Mouse (Mus musculus) G1E (cell line): ENCODE results near the gene Sphk2. TPM values are rescaled to one million over a fixed set of nuclear protein-coding genes. Genes with fewer than 3 reads are reported as not detected.

Source experiments
- ATAC-seq: 2 replicates; pipeline ENCODE4 v1.8.0; 2016; ENCODE audit warnings: mild to moderate bottlenecking; ENCODE audit not compliant: insufficient number of reproducible peaks, poor library complexity, low FRiP score, severe bottlenecking; ENCODE audit errors: extremely low read depth
- DNase-seq: peaks from one replicate; pipeline ENCODE4 v3.0.0; 2012; ENCODE audit warnings: low spot score
- H3K27me3 ChIP-seq: 2 replicates; pipeline ENCODE4 v1.6.1; 2012; ENCODE audit warnings: mild to moderate bottlenecking, low read length, inconsistent platforms; ENCODE audit not compliant: insufficient read depth
- H3K36me3 ChIP-seq: replicated peaks from 2 replicates; pipeline ENCODE3; 2012; ENCODE audit warnings: mild to moderate bottlenecking, inconsistent platforms
- H3K4me1 ChIP-seq: 2 replicates; pipeline ENCODE4 v1.6.1; 2012; ENCODE audit warnings: low read depth, low read length, inconsistent platforms, mixed read lengths; ENCODE audit not compliant: insufficient read depth
- H3K4me3 ChIP-seq: 2 replicates; pipeline ENCODE4 v1.5.1; 2012; ENCODE audit warnings: low read depth, mild to moderate bottlenecking, inconsistent platforms, low read length, moderate library complexity, mixed read lengths
- H3K9me3 ChIP-seq: replicated peaks from 2 replicates; pipeline ENCODE4 v1.6.1; 2012; ENCODE audit warnings: inconsistent platforms
- CTCF ChIP-seq: IDR thresholded peaks from 2 replicates; pipeline ENCODE4 v1.5.1; 2012; ENCODE audit warnings: low read depth, low read length, inconsistent platforms, mixed read lengths
- GATA1 ChIP-seq: IDR thresholded peaks from 2 replicates; pipeline ENCODE4 v1.6.1; 2012; ENCODE audit warnings: borderline replicate concordance, low read length, inconsistent platforms, mixed read lengths
- GATA2 ChIP-seq: IDR thresholded peaks from 2 replicates; pipeline ENCODE4 v1.6.1; 2012; ENCODE audit warnings: low read depth, low read length, inconsistent platforms, borderline replicate concordance
- POLR2AphosphoS5 ChIP-seq: IDR thresholded peaks from 2 replicates; pipeline ENCODE4 v1.6.1; 2012; ENCODE audit warnings: low read depth, low read length, inconsistent platforms; ENCODE audit not compliant: insufficient replicate concordance
- TAL1 ChIP-seq: conservative IDR thresholded peaks from 2 replicates; pipeline ENCODE4 v1.6.1; 2012; ENCODE audit warnings: low read depth, low read length, inconsistent platforms, mixed read lengths
- polyA plus RNA-seq: library from polyadenylated mRNA; stranded (reverse); fragments of >175 nt; gene quantifications from 2 replicates; pipeline ENCODE4 v1.2.3, GENCODE M21; 2012
- total RNA-seq, 2 experiments: library from RNA; stranded (forward) in 1 of 2; stranded (reverse) in 1 of 2; fragments of 200-1000 nt in 1 of 2; fragments of >200 nt in 1 of 2; fragmentation: Nextera tagmentation in 1 of 2; gene quantifications; 2 replicates each; pipeline ENCODE4 v1.2.3; 2014 to 2017

Sphk2 gene
- total and polyA plus RNA-seq, 3 experiments = 9.3 to 96.0 (median 21.4) TPM

DNA sequence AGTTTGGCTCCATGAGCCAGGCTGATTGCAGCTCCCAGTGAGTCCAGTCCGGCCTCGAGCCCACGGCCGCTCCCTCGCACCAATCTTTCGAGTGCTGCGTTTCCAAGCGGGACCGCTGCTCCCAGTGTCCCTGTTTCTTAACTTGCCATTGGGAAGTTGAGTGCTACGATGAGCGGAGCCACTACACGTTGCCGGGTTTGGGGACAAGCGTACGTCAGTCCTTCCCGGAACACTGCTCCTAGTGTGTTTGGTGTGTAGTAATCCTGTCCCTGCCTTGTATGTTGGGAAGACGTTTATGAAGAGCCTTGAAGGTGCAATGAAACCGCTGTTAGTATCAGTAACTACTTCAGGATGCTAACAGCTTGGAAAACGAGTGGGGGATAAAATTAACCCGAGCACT lies 529 bp upstream of the Sphk2 start:
- H3K9me3 ChIP-seq = no peaks in the 10 kb centered on the region
- TF ChIP-seq POLR2AphosphoS5 (no peak), CTCF (no peak), GATA1 (no peak), TAL1 (no peak), GATA2 (no peak)
- no peak for ATAC-seq
- DNase-seq = no peak
- H3K4me1 ChIP-seq = peaks cover 77% of the 10 kb centered on the region
- H3K36me3 ChIP-seq = peaks cover 76% of the 10 kb centered on the region
- H3K4me3 ChIP-seq = peak overlapping the region; percentile 77
- H3K27me3 ChIP-seq = no peaks in the 10 kb centered on the region

DNA sequence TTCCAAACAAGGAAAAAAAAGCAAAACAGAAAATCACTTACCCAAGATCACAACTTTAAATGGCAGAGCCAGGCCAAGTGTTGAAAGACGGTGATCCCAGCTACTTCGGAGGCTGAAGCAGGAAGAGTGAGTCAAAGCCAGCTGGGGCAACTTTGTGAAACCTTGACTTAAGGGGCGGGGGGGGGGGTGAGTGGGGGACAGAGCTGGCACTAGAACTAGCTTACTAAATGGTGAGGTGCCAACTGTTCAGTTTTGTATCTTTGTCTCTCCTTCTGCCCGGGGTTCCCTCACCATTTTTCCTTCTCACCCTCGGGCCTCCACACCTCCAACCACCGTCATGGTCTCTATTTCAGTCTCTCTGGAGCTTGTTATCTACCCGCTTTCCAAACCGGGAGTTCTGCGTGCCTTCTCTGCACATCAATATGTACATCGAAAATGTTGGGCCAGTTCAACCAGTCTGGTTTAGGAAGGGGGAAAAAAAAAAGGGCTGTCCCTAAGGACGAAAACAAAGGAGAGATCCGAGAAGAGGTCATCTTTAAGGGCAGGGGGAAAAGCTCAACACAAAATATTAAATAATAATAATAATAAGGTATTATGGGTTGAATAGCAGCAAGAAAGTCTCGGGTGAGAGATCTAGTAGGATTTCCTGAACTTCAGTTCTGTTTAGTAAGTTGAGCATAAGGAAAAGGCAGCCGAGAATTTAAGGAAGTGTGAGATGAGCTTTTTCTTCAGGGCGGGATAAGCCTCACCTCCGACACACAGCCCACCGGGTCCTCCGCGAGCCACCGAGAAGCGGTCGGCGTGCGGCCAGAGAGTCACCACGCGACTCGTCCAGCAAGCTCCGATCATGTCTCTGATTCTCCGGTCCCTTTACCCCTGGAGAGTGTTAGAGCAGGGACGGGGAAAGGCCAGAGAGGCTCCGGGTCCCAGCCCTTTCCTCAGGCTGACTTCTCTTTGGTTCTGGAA lies 567 bp downstream of the Sphk2 start:
- H3K4me3 ChIP-seq = peak overlapping the region; percentile 77
- DNase-seq = no peak
- H3K36me3 ChIP-seq = peaks cover 76% of the 10 kb centered on the region
- H3K27me3 ChIP-seq = no peaks in the 10 kb centered on the region
- H3K9me3 ChIP-seq = no peaks in the 10 kb centered on the region
- ATAC-seq = no peak
- peaks cover 74% of the 10 kb centered on the region for H3K4me1 ChIP-seq
- no peak for TF ChIP-seq TAL1
- TF ChIP-seq GATA2 = no peak

DNA sequence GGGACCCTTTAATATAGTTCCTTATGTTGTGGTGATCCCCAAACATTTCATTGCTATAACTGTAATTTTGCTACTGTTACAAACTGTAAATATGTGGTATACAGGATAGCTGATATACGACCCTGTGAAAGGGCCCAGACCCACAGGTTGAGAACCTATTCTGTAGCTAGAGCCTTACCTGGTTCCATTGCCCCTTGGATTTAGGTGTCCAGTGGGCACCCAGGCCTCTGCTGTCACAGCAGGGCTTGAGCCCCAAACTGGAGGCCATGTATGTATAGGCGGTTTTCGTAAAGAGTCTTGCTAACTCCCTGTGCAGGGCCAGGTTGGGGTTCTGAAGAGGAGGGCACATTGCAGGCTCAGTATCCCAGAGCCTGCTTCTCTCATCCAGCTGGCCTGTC lies 1.3 kb downstream of the Sphk2 start:
- no peak for TF ChIP-seq GATA2
- TF ChIP-seq POLR2AphosphoS5 = no peak
- TF ChIP-seq CTCF = no peak
- no peak for TF ChIP-seq GATA1
- TF ChIP-seq TAL1 = no peak
- Histone ChIP-seq H3K27me3 (no peaks in the 10 kb centered on the region), H3K9me3 (no peaks in the 10 kb centered on the region), H3K36me3 (peaks cover 76% of the 10 kb centered on the region), H3K4me3 (peak overlapping the region; percentile 77), H3K4me1 (peaks cover 71% of the 10 kb centered on the region)
- ATAC-seq = no peak
- DNase-seq = no peak

DNA sequence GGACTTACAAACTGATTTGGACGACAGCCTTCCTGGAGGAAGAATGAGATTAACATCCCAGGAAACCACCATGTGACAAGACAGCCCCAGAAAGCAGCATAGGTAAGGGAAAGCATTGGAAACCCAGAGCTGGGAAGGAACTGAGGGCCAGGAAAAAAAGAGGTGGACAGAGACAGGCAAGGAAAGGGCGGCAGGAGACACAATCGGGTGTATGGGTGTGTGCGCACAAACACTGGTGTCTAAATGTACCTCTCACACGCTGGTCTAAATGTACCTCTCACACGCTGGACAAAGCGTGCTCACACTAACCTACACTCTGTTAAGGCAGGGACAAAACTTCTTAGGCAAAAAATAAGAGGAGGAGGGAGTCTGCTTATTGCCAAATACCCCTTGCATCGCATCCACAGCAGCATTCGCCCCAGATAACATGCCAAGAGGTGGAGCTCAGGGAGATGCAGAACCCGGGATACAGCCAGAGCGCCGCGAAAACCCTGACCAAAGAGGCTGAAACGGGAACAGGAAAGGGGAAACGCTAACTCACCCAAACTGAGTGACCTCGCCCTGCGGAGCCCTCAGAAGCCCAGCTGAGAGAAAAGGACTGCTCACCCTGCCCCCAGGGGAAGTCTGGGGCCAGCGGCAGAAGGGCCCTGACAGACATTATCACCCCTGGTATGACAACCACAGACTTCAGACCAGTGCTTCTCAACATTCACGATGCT lies 1.9 kb downstream of the Sphk2 start:
- Histone ChIP-seq H3K36me3 (peaks cover 76% of the 10 kb centered on the region), H3K4me3 (peak overlapping the region; percentile 77), H3K9me3 (no peaks in the 10 kb centered on the region), H3K4me1 (peaks cover 65% of the 10 kb centered on the region), H3K27me3 (no peaks in the 10 kb centered on the region)
- no peak for DNase-seq
- no peak for ATAC-seq
- TF ChIP-seq GATA1 (no peak), TAL1 (no peak), POLR2AphosphoS5 (no peak)

DNA sequence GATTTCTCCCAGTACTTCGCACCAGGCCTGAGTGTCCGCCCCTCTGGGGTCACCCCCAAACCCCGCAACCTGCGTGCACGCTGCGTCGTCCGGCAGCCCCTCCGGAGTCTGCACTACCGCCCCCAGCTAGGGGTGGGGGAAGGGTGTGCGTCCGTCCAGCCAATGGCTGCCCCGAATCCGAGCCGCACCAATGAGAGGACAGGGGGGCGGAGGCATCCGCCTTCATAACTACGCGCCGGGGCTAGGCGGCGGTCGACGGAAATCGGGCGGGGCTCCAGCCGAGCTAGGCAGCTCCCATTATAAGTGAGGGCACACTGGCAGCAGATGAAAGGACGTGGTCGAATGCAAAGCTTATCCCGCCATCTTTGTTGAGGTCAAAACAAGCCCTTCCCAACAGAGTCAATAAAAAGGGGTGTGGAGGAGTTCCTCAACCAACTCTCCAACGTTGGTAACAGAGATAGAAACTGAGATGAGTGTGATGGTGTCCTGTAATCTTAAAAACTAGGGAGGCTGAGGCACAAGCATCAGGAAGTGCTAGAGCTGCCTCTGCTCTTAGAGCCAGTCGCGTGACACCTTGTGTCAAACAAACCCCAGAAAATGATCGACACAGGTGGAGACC lies 2.6 kb downstream of the Sphk2 start, which contains the start of gene Rpl18:
Gene Rpl18 (plus strand): TSS at position 368 of the 619 bp plus-strand sequence.
- H3K27me3 ChIP-seq = no peaks in the 10 kb centered on the region
- H3K4me1 ChIP-seq = peaks cover 62% of the 10 kb centered on the region
- ATAC-seq (peak; percentile 79), DNase-seq (peak; percentile 98)
- no peak for TF ChIP-seq GATA2
- no peak for TF ChIP-seq CTCF
- TF ChIP-seq TAL1 = no peak
- TF ChIP-seq GATA1 = no peak
- no peak for TF ChIP-seq POLR2AphosphoS5
- H3K4me3 ChIP-seq = peak within 1 kb of the TSS; percentile 77
- peaks cover 76% of the 10 kb centered on the region for H3K36me3 ChIP-seq
- no peaks in the 10 kb centered on the region for H3K9me3 ChIP-seq

DNA sequence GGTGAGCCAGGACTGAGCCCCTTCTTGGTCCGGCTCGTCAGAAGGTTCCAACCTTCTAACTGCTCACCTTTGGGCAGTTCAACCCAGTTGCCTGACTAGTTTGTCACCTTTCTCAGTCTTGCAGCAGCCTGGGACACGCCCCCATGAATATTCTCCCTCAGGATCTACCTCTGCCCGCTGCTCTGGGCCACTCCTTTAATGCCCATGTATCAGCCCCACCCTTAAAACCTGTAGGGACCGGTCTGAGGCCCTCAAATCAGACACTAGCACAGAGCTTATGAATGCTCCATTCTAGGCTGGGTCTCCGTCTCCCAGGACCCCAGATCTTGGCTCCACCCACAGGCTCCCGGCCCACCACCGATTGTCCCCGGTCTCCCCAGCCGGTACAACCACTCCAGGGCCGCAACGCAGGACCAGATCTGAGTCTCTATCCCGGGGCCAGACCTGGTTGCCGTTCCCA lies 3.1 kb downstream of the Sphk2 start:
- no peaks in the 10 kb centered on the region for H3K9me3 ChIP-seq
- no peak for TF ChIP-seq GATA2
- TF ChIP-seq CTCF = no peak
- TF ChIP-seq GATA1 = no peak
- TF ChIP-seq TAL1 = no peak
- no peak for TF ChIP-seq POLR2AphosphoS5
- peaks cover 76% of the 10 kb centered on the region for H3K36me3 ChIP-seq
- H3K4me1 ChIP-seq = peaks cover 61% of the 10 kb centered on the region
- H3K4me3 ChIP-seq = peak overlapping the region; percentile 77
- no peak for DNase-seq
- ATAC-seq = no peak
- H3K27me3 ChIP-seq = no peaks in the 10 kb centered on the region
